Mouse (Mus musculus): ENCODE data around the gene Nfia. TPM values are rescaled to one million over a fixed set of nuclear protein-coding genes. Genes with fewer than 3 reads are reported as not detected.
A peak's percentile ranks its signal among the peaks of the same experiment; 100 is the strongest.

Nfia gene
- polyA plus RNA-seq (2011; ENCODE audit: insufficient read depth, insufficient read length, low read depth, missing spikeins), result 1.4 and 2.0 TPM in 2 replicates

DNA sequence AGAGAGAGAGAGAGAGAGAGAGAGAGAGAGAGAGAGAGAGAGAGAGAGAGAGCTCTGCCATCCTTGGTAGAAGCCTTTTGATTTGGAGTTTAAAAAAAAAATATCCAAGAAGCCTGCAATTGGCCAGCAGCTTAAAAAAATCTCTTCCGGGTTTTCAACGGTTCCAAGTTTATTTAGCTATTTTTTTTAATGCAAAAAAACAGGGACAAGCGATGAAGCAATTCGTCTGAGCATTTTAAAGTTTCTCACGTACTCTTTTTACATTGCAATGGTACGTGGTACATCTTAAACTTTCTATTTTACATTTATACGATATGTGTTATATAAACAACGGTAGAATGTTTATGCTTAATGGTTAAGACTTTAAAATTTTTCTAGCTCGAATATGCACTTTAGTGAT lies at the start of gene Nfia:
Gene Nfia (plus strand): TSS at position 94 of the 400 bp plus-strand sequence.
- Histone ChIP-seq H3K36me3 (ENCODE audit: control insufficient read depth, insufficient read depth, low read length, poor library complexity, severe bottlenecking) (no peaks in the 10 kb centered on the region), H3K9ac (ENCODE audit: low read depth, poor library complexity, severe bottlenecking) (peak within 1 kb of the TSS; percentile 46), H3K4me3 (ENCODE audit: low read depth, low read length) (peak within 1 kb of the TSS; percentile 86), H3K27ac (ENCODE audit: insufficient read depth, low read length) (no peak within 1 kb of the TSS), H3K9me3 (replicated peaks; ENCODE audit: control insufficient read depth, insufficient read depth, low read length, poor library complexity, severe bottlenecking) (no peaks in the 10 kb centered on the region), H3K27me3 (ENCODE audit: control insufficient read depth, insufficient read depth, low read length, poor library complexity, severe bottlenecking) (peaks cover 23% of the 10 kb centered on the region), H3K4me1 (ENCODE audit: control insufficient read depth, insufficient read depth, low read length) (no peaks in the 10 kb centered on the region)
- no peak for TF ChIP-seq POLR2A (IDR thresholded peaks at IDR 0.05; ENCODE audit: insufficient read depth, low read length)
- no peak for TF ChIP-seq CTCF (IDR thresholded peaks at IDR 0.05; ENCODE audit: low read depth, low read length)
- TF ChIP-seq EP300 (IDR thresholded peaks at IDR 0.05; ENCODE audit: insufficient read depth, low read depth, low read length), result no peak

DNA sequence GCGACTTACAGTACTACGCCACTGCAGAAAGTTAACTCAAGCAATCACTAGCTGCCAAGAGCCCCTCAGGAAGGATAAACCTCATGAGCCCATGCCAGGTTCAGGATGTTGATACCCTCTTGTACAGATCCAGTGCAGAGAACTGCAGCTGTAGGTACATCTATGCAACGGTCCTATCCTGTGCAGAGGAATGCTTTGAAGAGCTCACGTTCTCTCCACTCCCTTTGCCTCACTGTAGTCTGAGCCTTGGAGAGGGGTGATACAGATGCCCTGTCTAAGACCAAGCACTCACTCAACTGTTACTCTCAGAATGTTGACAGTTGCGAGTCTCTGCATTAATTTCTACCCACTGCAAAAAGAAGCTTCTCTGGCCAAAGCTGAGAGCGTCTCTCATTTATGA lies 49.2 kb upstream of the Nfia start:
- no peaks in the 10 kb centered on the region for H3K9me3 ChIP-seq (replicated peaks; ENCODE audit: control insufficient read depth, insufficient read depth, low read length, poor library complexity, severe bottlenecking)
- H3K27ac ChIP-seq (ENCODE audit: insufficient read depth, low read length), result no peak overlapping the region
- no peaks in the 10 kb centered on the region for H3K4me1 ChIP-seq (ENCODE audit: control insufficient read depth, insufficient read depth, low read length)
- H3K9ac ChIP-seq (ENCODE audit: low read depth, poor library complexity, severe bottlenecking), result no peak overlapping the region
- no peak overlapping the region for H3K4me3 ChIP-seq (ENCODE audit: low read depth, low read length)
- TF ChIP-seq POLR2A (IDR thresholded peaks at IDR 0.05; ENCODE audit: insufficient read depth, low read length) (no peak), EP300 (IDR thresholded peaks at IDR 0.05; ENCODE audit: insufficient read depth, low read depth, low read length) (no peak), CTCF (IDR thresholded peaks at IDR 0.05; ENCODE audit: low read depth, low read length) (no peak)
- H3K36me3 ChIP-seq (ENCODE audit: control insufficient read depth, insufficient read depth, low read length, poor library complexity, severe bottlenecking), result no peaks in the 10 kb centered on the region
- no peaks in the 10 kb centered on the region for H3K27me3 ChIP-seq (ENCODE audit: control insufficient read depth, insufficient read depth, low read length, poor library complexity, severe bottlenecking)

DNA sequence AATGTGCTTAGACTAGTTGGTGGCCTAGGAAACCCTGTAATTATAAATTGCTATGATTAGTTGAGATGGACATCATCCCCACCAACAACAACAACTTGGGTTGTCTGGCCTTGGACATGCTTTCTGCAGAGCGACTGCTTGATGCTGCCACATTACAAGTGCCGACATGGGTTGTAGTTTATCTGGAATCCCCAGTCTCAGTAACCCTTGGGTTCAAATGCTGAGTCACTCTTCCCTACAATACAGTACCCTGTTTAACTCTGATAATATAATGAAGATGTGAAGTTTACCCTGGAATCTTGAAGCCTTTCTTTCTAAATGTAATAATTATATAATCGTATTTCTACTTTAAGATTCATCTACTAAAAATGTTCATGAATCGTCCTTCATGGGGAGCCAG lies 44.0 kb upstream of the Nfia start:
- Histone ChIP-seq H3K36me3 (ENCODE audit: control insufficient read depth, insufficient read depth, low read length, poor library complexity, severe bottlenecking) (no peaks in the 10 kb centered on the region), H3K27ac (ENCODE audit: insufficient read depth, low read length) (no peak overlapping the region), H3K9me3 (replicated peaks; ENCODE audit: control insufficient read depth, insufficient read depth, low read length, poor library complexity, severe bottlenecking) (no peaks in the 10 kb centered on the region), H3K4me3 (ENCODE audit: low read depth, low read length) (no peak overlapping the region), H3K27me3 (ENCODE audit: control insufficient read depth, insufficient read depth, low read length, poor library complexity, severe bottlenecking) (no peaks in the 10 kb centered on the region), H3K4me1 (ENCODE audit: control insufficient read depth, insufficient read depth, low read length) (no peaks in the 10 kb centered on the region), H3K9ac (ENCODE audit: low read depth, poor library complexity, severe bottlenecking) (no peak overlapping the region)
- no peak for TF ChIP-seq POLR2A (IDR thresholded peaks at IDR 0.05; ENCODE audit: insufficient read depth, low read length)
- TF ChIP-seq CTCF (IDR thresholded peaks at IDR 0.05; ENCODE audit: low read depth, low read length), result no peak
- TF ChIP-seq EP300 (IDR thresholded peaks at IDR 0.05; ENCODE audit: insufficient read depth, low read depth, low read length), result no peak

DNA sequence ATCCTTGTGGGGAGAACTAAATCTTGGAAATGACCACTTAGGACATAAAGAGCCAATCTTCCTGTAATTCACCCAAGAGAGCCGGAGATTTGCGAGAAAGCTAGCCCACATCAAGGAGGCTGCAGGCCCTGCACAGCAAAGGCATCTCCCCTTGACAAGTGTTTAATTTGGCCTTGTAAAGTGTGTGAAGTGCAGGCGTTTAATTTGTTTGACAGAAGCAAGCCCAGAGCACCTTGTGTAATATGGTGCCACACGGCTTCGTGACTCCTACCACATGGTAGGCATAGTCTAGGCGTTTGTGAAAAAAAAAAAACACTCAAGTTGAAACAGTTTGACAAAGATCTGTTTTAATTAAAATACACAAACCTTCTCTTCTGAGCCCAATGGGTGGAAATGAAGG lies 42.5 kb upstream of the Nfia start:
- no peak overlapping the region for H3K27ac ChIP-seq (ENCODE audit: insufficient read depth, low read length)
- no peak overlapping the region for H3K4me3 ChIP-seq (ENCODE audit: low read depth, low read length)
- H3K36me3 ChIP-seq (ENCODE audit: control insufficient read depth, insufficient read depth, low read length, poor library complexity, severe bottlenecking), result no peaks in the 10 kb centered on the region
- TF ChIP-seq POLR2A (IDR thresholded peaks at IDR 0.05; ENCODE audit: insufficient read depth, low read length) (no peak), CTCF (IDR thresholded peaks at IDR 0.05; ENCODE audit: low read depth, low read length) (no peak), EP300 (IDR thresholded peaks at IDR 0.05; ENCODE audit: insufficient read depth, low read depth, low read length) (no peak)
- no peaks in the 10 kb centered on the region for H3K9me3 ChIP-seq (replicated peaks; ENCODE audit: control insufficient read depth, insufficient read depth, low read length, poor library complexity, severe bottlenecking)
- no peak overlapping the region for H3K9ac ChIP-seq (ENCODE audit: low read depth, poor library complexity, severe bottlenecking)
- no peaks in the 10 kb centered on the region for H3K4me1 ChIP-seq (ENCODE audit: control insufficient read depth, insufficient read depth, low read length)
- no peaks in the 10 kb centered on the region for H3K27me3 ChIP-seq (ENCODE audit: control insufficient read depth, insufficient read depth, low read length, poor library complexity, severe bottlenecking)

DNA sequence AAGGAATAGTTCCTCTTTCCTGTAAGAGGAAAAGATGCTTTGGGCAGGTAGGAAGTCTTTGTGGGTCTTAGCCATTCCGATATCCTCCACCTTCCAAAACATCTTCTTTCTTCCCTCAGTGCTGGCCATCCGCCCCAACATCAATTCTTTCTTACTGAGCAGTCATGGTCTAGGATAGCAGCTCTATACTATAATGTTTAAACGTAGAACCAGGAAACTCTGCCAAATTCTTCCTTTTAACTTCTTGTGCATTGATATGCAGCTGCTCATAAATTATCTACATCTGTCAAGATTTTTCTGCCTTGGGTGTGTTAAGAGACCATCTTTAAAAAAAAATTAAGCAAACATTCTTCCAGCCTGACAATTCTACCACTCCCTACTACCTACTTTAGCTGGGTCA lies 42.1 kb upstream of the Nfia start:
- Histone ChIP-seq H3K9ac (ENCODE audit: low read depth, poor library complexity, severe bottlenecking) (no peak overlapping the region), H3K27ac (ENCODE audit: insufficient read depth, low read length) (no peak overlapping the region), H3K36me3 (ENCODE audit: control insufficient read depth, insufficient read depth, low read length, poor library complexity, severe bottlenecking) (no peaks in the 10 kb centered on the region), H3K9me3 (replicated peaks; ENCODE audit: control insufficient read depth, insufficient read depth, low read length, poor library complexity, severe bottlenecking) (no peaks in the 10 kb centered on the region), H3K4me3 (ENCODE audit: low read depth, low read length) (no peak overlapping the region), H3K27me3 (ENCODE audit: control insufficient read depth, insufficient read depth, low read length, poor library complexity, severe bottlenecking) (no peaks in the 10 kb centered on the region), H3K4me1 (ENCODE audit: control insufficient read depth, insufficient read depth, low read length) (no peaks in the 10 kb centered on the region)
- TF ChIP-seq POLR2A (IDR thresholded peaks at IDR 0.05; ENCODE audit: insufficient read depth, low read length) (no peak), CTCF (IDR thresholded peaks at IDR 0.05; ENCODE audit: low read depth, low read length) (no peak), EP300 (IDR thresholded peaks at IDR 0.05; ENCODE audit: insufficient read depth, low read depth, low read length) (no peak)

DNA sequence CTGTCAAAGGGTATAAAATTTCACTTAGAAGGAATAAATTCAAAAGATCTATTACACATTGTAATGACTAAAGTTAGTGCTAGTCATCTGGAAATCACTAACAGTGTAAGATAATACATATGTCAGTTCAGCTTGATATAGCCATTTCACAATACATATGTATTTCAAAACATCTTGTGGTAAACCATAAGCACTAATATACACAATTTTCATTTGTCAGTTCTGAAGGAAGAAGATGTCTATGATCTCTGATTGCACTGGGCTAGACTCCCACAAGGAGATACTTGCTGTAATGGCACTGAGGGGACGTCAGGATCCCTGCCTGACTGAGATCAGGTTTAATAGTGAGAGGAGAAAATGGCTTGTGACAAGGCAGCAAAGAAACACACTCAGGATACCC lies 39.1 kb upstream of the Nfia start:
- no peak overlapping the region for H3K4me3 ChIP-seq (ENCODE audit: low read depth, low read length)
- H3K9me3 ChIP-seq (replicated peaks; ENCODE audit: control insufficient read depth, insufficient read depth, low read length, poor library complexity, severe bottlenecking), result no peaks in the 10 kb centered on the region
- H3K27me3 ChIP-seq (ENCODE audit: control insufficient read depth, insufficient read depth, low read length, poor library complexity, severe bottlenecking), result no peaks in the 10 kb centered on the region
- TF ChIP-seq POLR2A (IDR thresholded peaks at IDR 0.05; ENCODE audit: insufficient read depth, low read length), result no peak
- TF ChIP-seq CTCF (IDR thresholded peaks at IDR 0.05; ENCODE audit: low read depth, low read length), result no peak
- no peak overlapping the region for H3K27ac ChIP-seq (ENCODE audit: insufficient read depth, low read length)
- H3K4me1 ChIP-seq (ENCODE audit: control insufficient read depth, insufficient read depth, low read length), result no peaks in the 10 kb centered on the region
- H3K9ac ChIP-seq (ENCODE audit: low read depth, poor library complexity, severe bottlenecking), result no peak overlapping the region
- H3K36me3 ChIP-seq (ENCODE audit: control insufficient read depth, insufficient read depth, low read length, poor library complexity, severe bottlenecking), result no peaks in the 10 kb centered on the region
